Mouse (Mus musculus): Measurements from ENCODE around the gene Hist1h3g. TPM values are rescaled to one million over a fixed set of nuclear protein-coding genes. Genes with fewer than 3 reads are reported as not detected.
"Not testable (repeated sequence)": the region's sequence is repeated elsewhere in the genome, so short reads cannot be mapped to it uniquely, and the experiment has no call there.

Hist1h3g gene
- total RNA-seq (2014; rRNA removed) = 544 and 673 TPM in 2 replicates
- polyA plus RNA-seq (2015; fragmentation: Nextera tagmentation; extraction: Ambion mirVana) = 1.4 and 2.2 TPM in 2 replicates

GRCm38 (mm10) chr13:23535137-23536075 is at the start of gene Hist1h3g:
TSS of gene Hist1h3g (plus strand) at chr13:23535422.
- WGBS = under 1% methylated on average over 42 of the region's 62 CpGs
- H3K9me3 ChIP-seq (ENCODE audit: low read length); H3K4me1 ChIP-seq (ENCODE audit: insufficient read depth, low read length); H3K36me3 ChIP-seq (ENCODE audit: insufficient read depth, low read length); H3K27me3 ChIP-seq (ENCODE audit: insufficient read depth, low read length): not testable (repeated sequence)
- peak; percentile 96 for DNase-seq (ENCODE audit: low spot score)
- Histone ChIP-seq H3K4me3 (ENCODE audit: low read length) (peak within 1 kb of the TSS; percentile 49), H3K9ac (replicated peaks; ENCODE audit: low read length) (peak within 1 kb of the TSS; percentile 25; the same call in 1 of the 2 replicates), H3K27ac (peak within 1 kb of the TSS; percentile 64; the same call in 1 of the 2 replicates), H3K4me2 (ENCODE audit: low read depth, low read length) (peak within 1 kb of the TSS; percentile 61)
- peak; percentile 92 for ATAC-seq

- no peak for TF ChIP-seq CTCF (IDR thresholded peaks at IDR 0.05; ENCODE audit: low read depth)
- H3K4me1 ChIP-seq (ENCODE audit: insufficient read depth, low read length) = no peaks in the 10 kb centered on the region
- peak within 1 kb of the TSS; percentile 65 for H3K4me2 ChIP-seq (ENCODE audit: low read depth, low read length)
- H3K36me3 ChIP-seq (ENCODE audit: insufficient read depth, low read length) = no peaks in the 10 kb centered on the region
- 5% methylated on average over 13 of the region's 14 CpGs for WGBS
- no peak within 1 kb of the TSS; the same call in 1 of the 2 replicates for H3K27ac ChIP-seq
- no peaks in the 10 kb centered on the region for H3K9me3 ChIP-seq (ENCODE audit: low read length)
- ATAC-seq (peak; percentile 99), DNase-seq (ENCODE audit: low spot score) (peak; percentile 93)
- no peak within 1 kb of the TSS for H3K9ac ChIP-seq (replicated peaks; ENCODE audit: low read length)
- H3K4me3 ChIP-seq (ENCODE audit: low read length) = peak within 1 kb of the TSS; percentile 35
- no peaks in the 10 kb centered on the region for H3K27me3 ChIP-seq (ENCODE audit: insufficient read depth, low read length)
These were observed 46.6 kb upstream of the Hist1h3g start, which contains the start of gene Btn2a2 for GRCm38 (mm10) chr13:23488400-23489322. TSS of gene Btn2a2 (minus strand) at chr13:23488857.

- WGBS = 58% methylated on average over 1 of the region's 1 CpGs
- no peaks in the 10 kb centered on the region for H3K36me3 ChIP-seq (ENCODE audit: insufficient read depth, low read length)
- H3K27me3 ChIP-seq (ENCODE audit: insufficient read depth, low read length) = no peaks in the 10 kb centered on the region
- DNase-seq (ENCODE audit: low spot score) (no peak), ATAC-seq (no peak)
- H3K4me1 ChIP-seq (ENCODE audit: insufficient read depth, low read length) = no peaks in the 10 kb centered on the region
- no peak overlapping the region for H3K4me3 ChIP-seq (ENCODE audit: low read length)
- H3K27ac ChIP-seq = no peak overlapping the region
- no peak overlapping the region for H3K4me2 ChIP-seq (ENCODE audit: low read depth, low read length)
- no peak for TF ChIP-seq CTCF (IDR thresholded peaks at IDR 0.05; ENCODE audit: low read depth)
- H3K9ac ChIP-seq (replicated peaks; ENCODE audit: low read length) = no peak overlapping the region
- no peaks in the 10 kb centered on the region for H3K9me3 ChIP-seq (ENCODE audit: low read length)
These were observed 44.4 kb upstream of the Hist1h3g start for GRCm38 (mm10) chr13:23490863-23491262.

GRCm38 (mm10) chr13:23491263-23491662 is 44.0 kb upstream of the Hist1h3g start:
- no peaks in the 10 kb centered on the region for H3K4me1 ChIP-seq (ENCODE audit: insufficient read depth, low read length)
- H3K9me3 ChIP-seq (ENCODE audit: low read length) = no peaks in the 10 kb centered on the region
- H3K36me3 ChIP-seq (ENCODE audit: insufficient read depth, low read length) = no peaks in the 10 kb centered on the region
- H3K27ac ChIP-seq = no peak overlapping the region
- H3K4me3 ChIP-seq (ENCODE audit: low read length) = no peak overlapping the region
- no peak for TF ChIP-seq CTCF (IDR thresholded peaks at IDR 0.05; ENCODE audit: low read depth)
- H3K4me2 ChIP-seq (ENCODE audit: low read depth, low read length) = no peak overlapping the region
- H3K9ac ChIP-seq (replicated peaks; ENCODE audit: low read length) = no peak overlapping the region
- DNase-seq (ENCODE audit: low spot score) = no peak
- no peak for ATAC-seq
- no peaks in the 10 kb centered on the region for H3K27me3 ChIP-seq (ENCODE audit: insufficient read depth, low read length)
- WGBS = 19% methylated on average over 1 of the region's 1 CpGs

- 6% methylated on average over 14 of the region's 14 CpGs for WGBS
- TF ChIP-seq CTCF (IDR thresholded peaks at IDR 0.05; ENCODE audit: low read depth) = no peak
- no peak for ATAC-seq
- no peaks in the 10 kb centered on the region for H3K4me1 ChIP-seq (ENCODE audit: insufficient read depth, low read length)
- no peaks in the 10 kb centered on the region for H3K9me3 ChIP-seq (ENCODE audit: low read length)
- no peaks in the 10 kb centered on the region for H3K27me3 ChIP-seq (ENCODE audit: insufficient read depth, low read length)
- H3K27ac ChIP-seq = no peak overlapping the region
- no peaks in the 10 kb centered on the region for H3K36me3 ChIP-seq (ENCODE audit: insufficient read depth, low read length)
- no peak overlapping the region for H3K9ac ChIP-seq (replicated peaks; ENCODE audit: low read length)
- H3K4me3 ChIP-seq (ENCODE audit: low read length) = peak overlapping the region; percentile 26
- peak overlapping the region; percentile 52 for H3K4me2 ChIP-seq (ENCODE audit: low read depth, low read length)
- DNase-seq (ENCODE audit: low spot score) = no peak
These were observed 43.2 kb upstream of the Hist1h3g start for GRCm38 (mm10) chr13:23491990-23492389.

- H3K4me3 ChIP-seq (ENCODE audit: low read length) = no peak overlapping the region
- H3K4me2 ChIP-seq (ENCODE audit: low read depth, low read length) = no peak overlapping the region
- no peaks in the 10 kb centered on the region for H3K9me3 ChIP-seq (ENCODE audit: low read length)
- TF ChIP-seq CTCF (IDR thresholded peaks at IDR 0.05; ENCODE audit: low read depth) = no peak
- WGBS = 78% methylated on average over 6 of the region's 6 CpGs
- no peaks in the 10 kb centered on the region for H3K36me3 ChIP-seq (ENCODE audit: insufficient read depth, low read length)
- DNase-seq (ENCODE audit: low spot score) (no peak), ATAC-seq (no peak)
- no peaks in the 10 kb centered on the region for H3K4me1 ChIP-seq (ENCODE audit: insufficient read depth, low read length)
- H3K27ac ChIP-seq = no peak overlapping the region
- no peak overlapping the region for H3K9ac ChIP-seq (replicated peaks; ENCODE audit: low read length)
- H3K27me3 ChIP-seq (ENCODE audit: insufficient read depth, low read length) = no peaks in the 10 kb centered on the region
These were observed 39.7 kb upstream of the Hist1h3g start for GRCm38 (mm10) chr13:23495526-23495925.
